Mouse (Mus musculus) hindbrain, embryonic 15.5 days (tissue): ENCODE measurements around the gene Tgtp2. TPM values are rescaled to one million over a fixed set of nuclear protein-coding genes. Genes with fewer than 3 reads are reported as not detected.

ENCODE experiments used
- ATAC-seq: fragments of 200-750 bp; cut with Nextera tagmentation; 2 replicates; pipeline ENCODE4 v1.8.0; 2017; ENCODE audit warnings: low read depth, moderate number of reproducible peaks, moderate TSS enrichment; ENCODE audit not compliant: low FRiP score
- H3K27ac ChIP-seq: fragments of 300-500 bp; sonication (generic); replicated peaks from 2 replicates; pipeline ENCODE4 v1.5.1; 2015; ENCODE audit warnings: mild to moderate bottlenecking, inconsistent platforms
- H3K27me3 ChIP-seq: fragments of 300-500 bp; sonication (generic); 2 replicates; pipeline ENCODE4 v1.6.1; 2015; ENCODE audit warnings: control low read depth, inconsistent platforms
- H3K36me3 ChIP-seq: fragments of 300-500 bp; sonication (generic); 2 replicates; pipeline ENCODE4 v1.6.1; 2015; ENCODE audit warnings: control low read depth, inconsistent platforms
- H3K4me1 ChIP-seq: fragments of 300-500 bp; sonication (generic); replicated peaks from 2 replicates; pipeline ENCODE4 v1.6.1; 2015; ENCODE audit warnings: control low read depth, inconsistent platforms
- H3K4me2 ChIP-seq: fragments of 300-500 bp; sonication (generic); 2 replicates; pipeline ENCODE4 v1.6.1; 2015; ENCODE audit warnings: moderate library complexity, mild to moderate bottlenecking, inconsistent platforms
- H3K4me3 ChIP-seq: fragments of 300-500 bp; sonication (generic); 2 replicates; pipeline ENCODE4 v1.5.1; 2015; ENCODE audit warnings: mild to moderate bottlenecking, inconsistent platforms
- H3K9ac ChIP-seq: fragments of 300-500 bp; sonication (generic); 2 replicates; pipeline ENCODE4 v1.6.1; 2015; ENCODE audit warnings: inconsistent platforms
- H3K9me3 ChIP-seq: fragments of 300-500 bp; sonication (generic); 2 replicates; pipeline ENCODE4 v1.6.1; 2016; ENCODE audit warnings: control low read depth, inconsistent platforms
- WGBS: fragments of 180-500 bp; shearing (Covaris S2); methylation state at CpG from one replicate; pipeline ENCODE4 v1.1.7; 2015; 5-methylcytosine and 5-hydroxymethylcytosine counted together
- polyA plus RNA-seq: library from polyadenylated mRNA; unstranded; fragments of >200 nt; fragmentation: Nextera tagmentation; extraction: Ambion mirVana; gene quantifications from 2 replicates; pipeline ENCODE4 v1.2.1, GENCODE M21; 2015

Tgtp2 gene
- polyA plus RNA-seq, 1 experiment from 2014 or later, result not detected

- no peak overlapping the region for H3K9ac ChIP-seq
- H3K4me1 ChIP-seq, result no peaks in the 10 kb centered on the region
- no peaks in the 10 kb centered on the region for H3K36me3 ChIP-seq
- no peak overlapping the region for H3K4me2 ChIP-seq
- H3K9me3 ChIP-seq, result no peaks in the 10 kb centered on the region
- 99% methylated on average over 2 of the region's 2 CpGs for WGBS
- no peak for ATAC-seq
- H3K27me3 ChIP-seq, result no peaks in the 10 kb centered on the region
- H3K27ac ChIP-seq, result no peak overlapping the region
- H3K4me3 ChIP-seq, result no peak overlapping the region
These were observed 28.8 kb upstream of the Tgtp2 start for GRCm38 (mm10) chr11:49092786-49093185.

- no peak for ATAC-seq
- no peak overlapping the region for H3K4me2 ChIP-seq
- no peaks in the 10 kb centered on the region for H3K36me3 ChIP-seq
- H3K9me3 ChIP-seq, result no peaks in the 10 kb centered on the region
- H3K27me3 ChIP-seq, result no peaks in the 10 kb centered on the region
- no peaks in the 10 kb centered on the region for H3K4me1 ChIP-seq
- 94% methylated on average over 1 of the region's 1 CpGs for WGBS
- no peak overlapping the region for H3K9ac ChIP-seq
- H3K27ac ChIP-seq, result no peak overlapping the region
- no peak overlapping the region for H3K4me3 ChIP-seq
These were observed 28.1 kb upstream of the Tgtp2 start for GRCm38 (mm10) chr11:49092053-49092586.

- H3K4me3 ChIP-seq, result no peak overlapping the region
- H3K27ac ChIP-seq, result no peak overlapping the region
- no peaks in the 10 kb centered on the region for H3K4me1 ChIP-seq
- no peak overlapping the region for H3K4me2 ChIP-seq
- 86% methylated on average over 4 of the region's 4 CpGs for WGBS
- no peak overlapping the region for H3K9ac ChIP-seq
- H3K27me3 ChIP-seq, result no peaks in the 10 kb centered on the region
- H3K9me3 ChIP-seq, result no peaks in the 10 kb centered on the region
- no peaks in the 10 kb centered on the region for H3K36me3 ChIP-seq
- no peak for ATAC-seq
These were observed 27.2 kb upstream of the Tgtp2 start for GRCm38 (mm10) chr11:49091171-49091570.

- no peak for ATAC-seq
- Histone ChIP-seq H3K36me3 (no peaks in the 10 kb centered on the region), H3K9me3 (no peaks in the 10 kb centered on the region), H3K9ac (no peak overlapping the region), H3K4me2 (no peak overlapping the region), H3K27me3 (no peaks in the 10 kb centered on the region), H3K4me3 (no peak overlapping the region), H3K27ac (no peak overlapping the region), H3K4me1 (no peaks in the 10 kb centered on the region)
- 91% methylated on average over 5 of the region's 5 CpGs for WGBS
These were observed 26.5 kb upstream of the Tgtp2 start for GRCm38 (mm10) chr11:49090551-49090950.

GRCm38 (mm10) chr11:49089735-49090507 is 25.9 kb upstream of the Tgtp2 start:
- H3K9me3 ChIP-seq, result no peaks in the 10 kb centered on the region
- no peak overlapping the region for H3K4me2 ChIP-seq
- no peak overlapping the region for H3K9ac ChIP-seq
- no peak overlapping the region for H3K27ac ChIP-seq
- no peaks in the 10 kb centered on the region for H3K36me3 ChIP-seq
- H3K27me3 ChIP-seq, result no peaks in the 10 kb centered on the region
- no peak overlapping the region for H3K4me3 ChIP-seq
- H3K4me1 ChIP-seq, result no peaks in the 10 kb centered on the region
- ATAC-seq, result no peak
- WGBS, result 85% methylated on average over 3 of the region's 3 CpGs

GRCm38 (mm10) chr11:49088990-49089652 is 25.1 kb upstream of the Tgtp2 start:
- Histone ChIP-seq H3K4me3 (no peak overlapping the region), H3K27me3 (no peaks in the 10 kb centered on the region), H3K27ac (no peak overlapping the region), H3K9ac (no peak overlapping the region), H3K36me3 (no peaks in the 10 kb centered on the region), H3K4me1 (no peaks in the 10 kb centered on the region), H3K9me3 (no peaks in the 10 kb centered on the region), H3K4me2 (no peak overlapping the region)
- no peak for ATAC-seq
- 93% methylated on average over 5 of the region's 5 CpGs for WGBS

- Histone ChIP-seq H3K27me3 (no peaks in the 10 kb centered on the region), H3K4me2 (peak overlapping the region; percentile 36), H3K9me3 (no peaks in the 10 kb centered on the region), H3K36me3 (no peaks in the 10 kb centered on the region), H3K9ac (no peak overlapping the region), H3K4me1 (no peaks in the 10 kb centered on the region), H3K27ac (no peak overlapping the region), H3K4me3 (no peak overlapping the region)
- WGBS, result 46% methylated on average over 22 of the region's 22 CpGs
- no peak for ATAC-seq
These were observed 24.0 kb upstream of the Tgtp2 start for GRCm38 (mm10) chr11:49087830-49088616.

GRCm38 (mm10) chr11:49086858-49087361 is 22.9 kb upstream of the Tgtp2 start:
- Histone ChIP-seq H3K4me3 (no peak overlapping the region), H3K36me3 (no peaks in the 10 kb centered on the region), H3K27me3 (no peaks in the 10 kb centered on the region), H3K4me1 (no peaks in the 10 kb centered on the region), H3K9ac (no peak overlapping the region), H3K9me3 (no peaks in the 10 kb centered on the region), H3K27ac (no peak overlapping the region), H3K4me2 (no peak overlapping the region)
- WGBS, result 81% methylated on average over 6 of the region's 6 CpGs
- ATAC-seq, result no peak

- Histone ChIP-seq H3K36me3 (no peaks in the 10 kb centered on the region), H3K9me3 (no peaks in the 10 kb centered on the region), H3K9ac (no peak overlapping the region), H3K4me1 (no peaks in the 10 kb centered on the region), H3K4me3 (no peak overlapping the region), H3K27me3 (no peaks in the 10 kb centered on the region), H3K27ac (no peak overlapping the region), H3K4me2 (no peak overlapping the region)
- WGBS, result 32% methylated on average over 3 of the region's 3 CpGs
- no peak for ATAC-seq
These were observed 20.9 kb upstream of the Tgtp2 start for GRCm38 (mm10) chr11:49084875-49085274.

- no peak for ATAC-seq
- Histone ChIP-seq H3K4me3 (no peak overlapping the region), H3K27me3 (no peaks in the 10 kb centered on the region), H3K4me2 (no peak overlapping the region), H3K36me3 (no peaks in the 10 kb centered on the region), H3K27ac (no peak overlapping the region), H3K4me1 (no peaks in the 10 kb centered on the region), H3K9ac (no peak overlapping the region), H3K9me3 (no peaks in the 10 kb centered on the region)
- WGBS, result 92% methylated on average over 1 of the region's 1 CpGs
These were observed 20.4 kb upstream of the Tgtp2 start for GRCm38 (mm10) chr11:49084385-49084784.

- Histone ChIP-seq H3K27me3 (no peaks in the 10 kb centered on the region), H3K4me2 (no peak overlapping the region), H3K36me3 (no peaks in the 10 kb centered on the region), H3K27ac (no peak overlapping the region), H3K4me1 (no peaks in the 10 kb centered on the region), H3K4me3 (no peak overlapping the region), H3K9ac (no peak overlapping the region), H3K9me3 (no peaks in the 10 kb centered on the region)
- ATAC-seq, result no peak
- 88% methylated on average over 3 of the region's 3 CpGs for WGBS
These were observed 19.8 kb upstream of the Tgtp2 start for GRCm38 (mm10) chr11:49083808-49084207.

- no peaks in the 10 kb centered on the region for H3K4me1 ChIP-seq
- H3K36me3 ChIP-seq, result no peaks in the 10 kb centered on the region
- no peak overlapping the region for H3K4me2 ChIP-seq
- H3K27me3 ChIP-seq, result no peaks in the 10 kb centered on the region
- H3K9me3 ChIP-seq, result no peaks in the 10 kb centered on the region
- 92% methylated on average over 1 of the region's 1 CpGs for WGBS
- no peak overlapping the region for H3K4me3 ChIP-seq
- no peak overlapping the region for H3K27ac ChIP-seq
- ATAC-seq, result no peak
- H3K9ac ChIP-seq, result no peak overlapping the region
These were observed 19.1 kb upstream of the Tgtp2 start for GRCm38 (mm10) chr11:49083146-49083545.
